Mouse (Mus musculus) kidney, adult 2 months (tissue): ENCODE measurements at regions not wholly inside any gene's neighbourhood (a gene's known extent, or its start where the extent isn't known, plus 50 kb on each side); places are given as distances from the start of the nearest gene placed in this dataset.

ENCODE experiments used
- DNase-seq: peaks from one replicate; pipeline ENCODE4 v3.0.0; 2021
- H3K27ac ChIP-seq: fragments of 200-500 bp; 2 replicates; pipeline ENCODE4 v1.5.1; 2012; ENCODE audit warnings: low read depth, low read length, control low read depth, inconsistent platforms; ENCODE audit not compliant: insufficient read depth
- H3K27me3 ChIP-seq: fragments of 200-500 bp; replicated peaks from 2 replicates; pipeline ENCODE4 v1.6.1; 2012; ENCODE audit warnings: mild to moderate bottlenecking, moderate library complexity, low read length, inconsistent platforms; ENCODE audit not compliant: control insufficient read depth, insufficient read depth
- H3K36me3 ChIP-seq: fragments of 200-500 bp; 2 replicates; pipeline ENCODE4 v1.6.1; 2012; ENCODE audit warnings: mild to moderate bottlenecking, moderate library complexity, low read length, inconsistent platforms; ENCODE audit not compliant: control insufficient read depth, insufficient read depth
- H3K4me1 ChIP-seq: fragments of 200-500 bp; 2 replicates; pipeline ENCODE4 v1.6.1; 2011; ENCODE audit warnings: low read length; ENCODE audit not compliant: control insufficient read depth, insufficient read depth
- H3K4me3 ChIP-seq: fragments of 200-500 bp; 2 replicates; pipeline ENCODE4 v1.5.1; 2011; ENCODE audit warnings: mild to moderate bottlenecking, low read depth, low read length, control low read depth; ENCODE audit not compliant: insufficient read depth
- CTCF ChIP-seq: fragments of 200-500 bp; conservative IDR thresholded peaks from 2 replicates; pipeline ENCODE4 v1.5.1; 2011; ENCODE audit warnings: low read depth, mild to moderate bottlenecking, control low read depth, low read length, moderate library complexity, mixed read lengths; ENCODE audit not compliant: insufficient read depth, insufficient read length
- POLR2A ChIP-seq: fragments of 200-500 bp; IDR thresholded peaks from one replicate; pipeline ENCODE4 v1.6.1; 2011; ENCODE audit warnings: low read depth, low read length, control low read depth
- WGBS: fragments of 180-500 bp; shearing (Covaris S2); methylation state at CpG from one replicate; pipeline ENCODE4 v1.1.7; 2018; 5-methylcytosine and 5-hydroxymethylcytosine counted together

- no peak overlapping the region for H3K4me3 ChIP-seq
- H3K27me3 ChIP-seq: no peaks in the 10 kb centered on the region
- H3K27ac ChIP-seq: no peak overlapping the region
- DNase-seq: no peak
- no peaks in the 10 kb centered on the region for H3K4me1 ChIP-seq
- no peak for TF ChIP-seq POLR2A
- TF ChIP-seq CTCF: no peak
- H3K36me3 ChIP-seq: no peaks in the 10 kb centered on the region
- WGBS: 70% methylated on average over 3 of the region's 3 CpGs
These were observed 124.7 kb upstream of the Otogl start for GRCm38 (mm10) chr10:108036486-108037109.

- 93% methylated on average over 3 of the region's 3 CpGs for WGBS
- TF ChIP-seq CTCF: no peak
- TF ChIP-seq POLR2A: no peak
- Histone ChIP-seq H3K27ac (no peak overlapping the region), H3K27me3 (no peaks in the 10 kb centered on the region; the same call in 1 of the 2 replicates), H3K36me3 (no peaks in the 10 kb centered on the region), H3K4me1 (no peaks in the 10 kb centered on the region), H3K4me3 (no peak overlapping the region)
- DNase-seq: no peak
These were observed 122.1 kb upstream of the Otogl start for GRCm38 (mm10) chr10:108034068-108034467.

DNA sequence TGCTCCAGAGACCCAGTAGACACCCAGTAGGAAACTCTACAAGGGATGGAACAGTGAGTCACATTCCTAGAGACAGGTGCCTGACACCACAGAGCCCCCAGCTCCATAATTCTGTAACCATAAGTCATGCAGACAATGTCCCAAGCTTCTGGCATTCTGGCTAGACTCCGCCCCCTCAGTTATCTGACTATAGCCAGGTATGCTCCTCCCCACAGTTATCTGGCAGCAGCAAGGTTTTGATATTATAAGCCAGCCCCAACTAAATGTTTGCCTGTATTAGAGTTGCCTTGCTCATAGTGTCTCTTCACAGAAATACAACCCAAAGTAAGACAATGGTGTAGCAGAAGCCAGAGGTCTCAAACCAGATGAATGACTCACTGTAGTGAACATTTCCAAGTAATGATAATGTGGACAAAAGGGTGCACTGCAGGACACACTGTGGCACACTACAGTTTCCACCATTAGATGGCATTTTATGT, 121.4 kb upstream of the Otogl start:
- no peak for DNase-seq
- no peaks in the 10 kb centered on the region for H3K4me1 ChIP-seq
- 100% methylated on average over 1 of the region's 1 CpGs for WGBS
- H3K4me3 ChIP-seq: no peak overlapping the region
- TF ChIP-seq POLR2A: no peak
- TF ChIP-seq CTCF: no peak
- H3K36me3 ChIP-seq: no peaks in the 10 kb centered on the region
- no peak overlapping the region for H3K27ac ChIP-seq
- no peaks in the 10 kb centered on the region; the same call in 1 of the 2 replicates for H3K27me3 ChIP-seq

GRCm38 (mm10) chr10:108027506-108027905, 115.6 kb upstream of the Otogl start:
- 88% methylated on average over 2 of the region's 2 CpGs for WGBS

GRCm38 (mm10) chr10:108024227-108024626, 112.3 kb upstream of the Otogl start:
- H3K27me3 ChIP-seq: no peaks in the 10 kb centered on the region
- H3K4me3 ChIP-seq: no peak overlapping the region
- WGBS: 81% methylated on average over 6 of the region's 6 CpGs
- no peak overlapping the region for H3K27ac ChIP-seq
- no peaks in the 10 kb centered on the region for H3K36me3 ChIP-seq
- TF ChIP-seq CTCF: no peak
- no peak for TF ChIP-seq POLR2A
- no peak for DNase-seq
- no peaks in the 10 kb centered on the region for H3K4me1 ChIP-seq

More at GRCm38 (mm10) chr10:108027506-108027905, 115.6 kb upstream of the Otogl start:
- Histone ChIP-seq H3K4me1 (no peaks in the 10 kb centered on the region), H3K27me3 (no peaks in the 10 kb centered on the region; the same call in 1 of the 2 replicates), H3K27ac (no peak overlapping the region), H3K4me3 (no peak overlapping the region), H3K36me3 (no peaks in the 10 kb centered on the region)
- TF ChIP-seq CTCF (no peak), POLR2A (no peak)
- no peak for DNase-seq

DNA sequence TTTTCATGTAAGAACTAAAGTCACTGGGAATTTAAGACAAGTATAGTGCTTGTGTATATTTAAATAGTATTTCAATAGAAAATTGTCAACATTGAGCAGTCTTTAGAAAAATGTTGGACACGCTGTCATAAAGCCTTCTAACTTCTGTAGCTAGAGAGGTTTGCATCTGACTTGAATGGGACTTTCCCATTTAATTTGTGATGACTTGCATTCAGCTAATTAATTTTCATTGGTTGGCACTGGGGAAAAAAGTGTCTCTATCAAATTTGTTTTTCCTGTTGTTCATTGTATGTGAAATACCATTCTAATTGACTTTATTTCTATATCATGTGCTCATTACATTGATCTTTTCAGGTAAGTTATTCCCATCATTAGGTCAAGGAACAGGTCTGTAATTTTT, 104.6 kb upstream of the Otogl start:
- 97% methylated on average over 1 of the region's 1 CpGs for WGBS

GRCm38 (mm10) chr10:107994836-107995585, 83.1 kb upstream of the Otogl start:
- 66% methylated on average over 2 of the region's 2 CpGs for WGBS
- no peak for TF ChIP-seq POLR2A
- no peak for TF ChIP-seq CTCF
- Histone ChIP-seq H3K36me3 (no peaks in the 10 kb centered on the region), H3K27me3 (no peaks in the 10 kb centered on the region), H3K4me3 (no peak overlapping the region), H3K4me1 (no peaks in the 10 kb centered on the region), H3K27ac (no peak overlapping the region)
- DNase-seq: no peak

More for the DNA sequence above, 104.6 kb upstream of the Otogl start:
- H3K4me3 ChIP-seq: no peak overlapping the region
- no peaks in the 10 kb centered on the region for H3K36me3 ChIP-seq
- DNase-seq: no peak
- TF ChIP-seq POLR2A (no peak), CTCF (no peak)
- H3K27me3 ChIP-seq: no peaks in the 10 kb centered on the region
- no peak overlapping the region for H3K27ac ChIP-seq
- H3K4me1 ChIP-seq: no peaks in the 10 kb centered on the region
